Mouse (Mus musculus): ENCODE measurements around the gene Fcho1.
"Not testable (repeated sequence)": the region's sequence is repeated elsewhere in the genome, so short reads cannot be mapped to it uniquely, and the experiment has no call there.

The Fcho1 gene

DNA sequence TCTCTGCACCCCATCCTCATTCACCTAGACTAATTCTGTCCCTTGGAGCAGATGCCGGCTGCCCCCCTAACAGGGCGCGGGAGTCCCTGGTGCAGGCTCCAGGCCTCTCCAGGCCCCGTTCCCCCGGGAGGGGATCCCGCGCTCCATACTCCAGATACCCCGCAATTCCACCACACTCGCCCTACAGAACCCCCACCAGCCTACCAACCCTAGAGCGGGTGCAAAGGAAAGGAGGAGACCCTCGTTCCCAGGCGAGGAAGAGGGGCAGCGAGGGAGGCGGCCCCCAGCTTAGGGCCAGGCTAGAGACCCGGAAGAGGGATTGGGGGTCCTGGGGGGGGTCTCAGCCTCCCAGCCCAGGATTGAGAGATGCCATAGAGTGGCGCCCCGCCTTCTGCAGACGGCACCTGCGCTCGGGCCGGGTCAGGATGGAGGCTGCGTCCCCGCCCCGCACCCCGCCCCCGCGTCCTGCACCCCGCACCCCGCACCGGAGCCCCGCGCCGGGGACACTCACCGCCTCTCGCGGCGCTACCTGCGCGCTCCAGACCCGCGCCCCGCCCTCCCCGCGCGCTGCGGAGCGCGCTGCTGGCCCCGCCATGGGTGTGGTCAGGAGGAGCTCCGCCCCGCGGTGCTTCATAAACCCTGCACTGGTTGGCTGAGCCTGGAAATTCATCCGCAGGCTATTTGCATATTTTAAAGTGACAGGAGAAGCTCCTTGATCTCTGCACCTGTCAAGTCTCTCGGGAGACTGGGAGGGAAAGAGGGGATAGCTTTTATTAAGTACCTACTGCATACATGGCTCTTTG lies at the start of gene Fcho1:
Gene Fcho1 (minus strand): TSS at position 595 of the 803 bp plus-strand sequence.
- peak; percentile 89 for DNase-seq

- no peak for DNase-seq
These were observed 45.8 kb upstream of the Fcho1 start for GRCm38 (mm10) chr8:71771336-71771735.

DNA sequence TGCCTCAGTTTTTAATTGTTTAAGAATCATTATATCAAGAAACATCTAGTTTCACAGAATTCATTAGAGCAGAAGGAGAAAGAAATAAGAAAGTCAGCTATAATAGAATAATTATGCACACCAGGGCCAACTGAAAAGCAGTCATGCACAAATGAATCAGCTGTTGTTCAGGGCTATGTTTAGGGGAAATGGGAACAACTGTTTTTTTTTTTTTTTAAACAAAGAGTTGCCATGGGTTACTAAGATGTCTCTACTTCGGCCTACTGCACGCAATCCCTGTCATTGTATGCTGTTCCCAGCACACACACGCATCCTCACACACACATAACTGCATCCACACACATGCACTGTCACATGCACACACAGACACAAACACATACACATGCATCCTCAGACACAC lies 33.3 kb upstream of the Fcho1 start:
- DNase-seq, result no peak

- DNase-seq, result not testable (repeated sequence)
These were observed 27.5 kb upstream of the Fcho1 start for GRCm38 (mm10) chr8:71752881-71753552.

DNA sequence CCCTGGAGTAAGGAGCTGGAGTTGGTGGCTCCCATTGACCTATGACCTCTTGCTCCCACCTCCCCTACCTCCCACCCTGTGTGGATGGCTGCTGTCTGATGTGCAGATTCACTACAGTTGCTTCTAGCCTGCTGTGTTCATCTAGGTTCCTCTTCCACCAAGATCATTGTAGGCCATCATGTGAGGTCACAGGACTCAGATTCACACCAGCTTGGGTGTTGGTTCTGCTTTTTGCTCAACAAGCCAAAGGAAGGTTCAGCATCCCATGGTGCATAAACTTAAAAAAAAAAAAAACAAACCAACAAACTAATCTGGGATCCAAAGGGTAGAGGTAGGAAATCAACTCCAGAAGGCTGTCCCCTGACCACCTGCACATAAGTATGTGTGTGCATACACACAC lies 26.7 kb upstream of the Fcho1 start:
- DNase-seq, result not testable (repeated sequence)

GRCm38 (mm10) chr8:71751337-71751886 lies 25.9 kb upstream of the Fcho1 start:
- peak; percentile 14 for DNase-seq

GRCm38 (mm10) chr8:71749321-71750075 lies 24.0 kb upstream of the Fcho1 start:
- DNase-seq, result not testable (repeated sequence)

DNA sequence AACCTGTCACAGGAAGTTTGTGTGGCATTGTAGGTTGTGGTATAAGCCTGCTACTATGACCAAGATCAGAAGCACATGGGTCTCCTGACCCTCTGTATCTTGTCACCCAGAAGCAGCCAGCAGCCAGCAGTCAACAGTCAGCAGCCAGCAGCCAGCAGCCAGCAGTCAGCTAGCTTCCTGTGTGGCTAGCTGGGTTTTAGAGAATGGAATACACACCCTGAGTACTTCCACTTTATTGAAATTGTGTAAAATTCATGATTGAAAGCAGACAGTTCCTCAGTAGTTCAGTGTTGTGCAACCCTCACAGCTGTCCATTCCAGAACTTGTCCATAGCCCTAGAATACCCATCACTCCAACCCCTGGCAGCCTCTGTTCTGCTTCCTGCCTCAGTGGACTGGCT lies 21.6 kb upstream of the Fcho1 start:
- DNase-seq, result not testable (repeated sequence)

- DNase-seq, result no peak
These were observed 19.8 kb upstream of the Fcho1 start for GRCm38 (mm10) chr8:71745322-71745721.

- DNase-seq, result no peak
These were observed 17.3 kb upstream of the Fcho1 start for GRCm38 (mm10) chr8:71742783-71743182.

- no peak for DNase-seq
These were observed 16.2 kb upstream of the Fcho1 start for GRCm38 (mm10) chr8:71741687-71742114.

DNA sequence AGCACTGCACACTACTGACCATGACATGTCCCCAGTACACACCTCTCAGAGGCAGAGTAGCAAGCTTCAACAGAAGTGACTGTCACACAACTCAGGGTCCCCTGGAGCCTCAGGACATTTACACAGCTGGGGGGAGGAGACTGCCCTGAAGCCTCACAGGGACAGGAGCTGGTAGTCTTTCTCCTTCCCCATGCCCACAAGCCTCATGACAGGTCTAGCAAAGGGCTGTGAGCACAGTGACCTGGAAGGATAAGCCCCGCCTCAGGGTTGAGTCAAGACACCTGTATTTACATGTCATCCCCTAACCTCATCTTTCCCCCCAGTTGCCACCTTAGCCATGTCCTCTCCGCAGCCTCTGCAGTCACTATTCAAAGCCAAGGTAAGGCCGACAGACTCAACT lies 15.7 kb upstream of the Fcho1 start:
- no peak for DNase-seq

DNA sequence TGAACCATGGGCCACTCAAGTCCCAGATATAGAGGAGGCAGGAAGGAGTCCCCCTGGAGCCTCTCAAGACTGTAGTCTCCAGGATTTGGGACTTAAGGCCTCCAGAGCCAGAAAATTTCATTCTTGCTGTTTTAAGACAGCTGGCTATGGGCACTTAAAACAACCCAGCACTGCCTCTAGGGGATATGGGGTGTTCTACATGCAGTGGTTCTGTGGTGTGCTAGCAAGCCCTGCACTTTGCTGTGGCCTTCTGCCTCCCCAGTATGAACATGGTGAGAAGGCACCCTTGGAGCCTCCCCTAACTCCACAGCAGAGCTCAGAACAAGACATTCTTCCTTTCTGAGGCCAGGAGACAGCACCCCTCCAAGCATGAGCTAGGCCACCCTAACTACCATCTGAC lies 12.8 kb upstream of the Fcho1 start:
- not testable (repeated sequence) for DNase-seq

DNA sequence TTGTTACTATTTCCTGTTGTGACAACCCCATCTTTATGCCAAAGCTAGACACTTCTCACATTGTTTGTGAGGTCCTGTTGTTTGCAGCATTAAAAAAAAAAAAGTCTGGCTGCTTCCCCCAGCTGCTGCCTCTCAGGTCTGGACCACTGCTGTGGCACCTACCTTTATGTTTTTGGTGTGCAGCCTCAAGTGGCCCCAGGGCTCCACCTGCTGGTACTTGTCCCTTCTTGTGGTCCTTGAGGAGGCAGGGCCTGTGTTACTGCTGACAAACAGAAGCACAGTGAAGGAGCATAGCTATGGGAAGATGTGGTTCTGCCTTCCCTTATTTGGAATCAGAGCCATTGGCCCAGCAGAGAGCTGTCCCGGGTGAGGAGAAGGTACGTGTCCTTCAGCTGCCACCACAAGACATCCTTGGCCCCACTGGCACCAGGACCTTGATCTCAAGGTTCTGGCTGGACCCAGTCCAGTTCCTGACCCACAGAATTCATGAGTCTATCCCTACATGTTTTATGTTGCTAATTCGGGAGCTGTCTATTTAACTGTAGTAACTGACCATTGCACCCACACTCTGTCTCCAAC lies 6.2 kb upstream of the Fcho1 start:
- DNase-seq, result no peak

GRCm38 (mm10) chr8:71728826-71729620 lies 3.5 kb upstream of the Fcho1 start:
- DNase-seq, result no peak

DNA sequence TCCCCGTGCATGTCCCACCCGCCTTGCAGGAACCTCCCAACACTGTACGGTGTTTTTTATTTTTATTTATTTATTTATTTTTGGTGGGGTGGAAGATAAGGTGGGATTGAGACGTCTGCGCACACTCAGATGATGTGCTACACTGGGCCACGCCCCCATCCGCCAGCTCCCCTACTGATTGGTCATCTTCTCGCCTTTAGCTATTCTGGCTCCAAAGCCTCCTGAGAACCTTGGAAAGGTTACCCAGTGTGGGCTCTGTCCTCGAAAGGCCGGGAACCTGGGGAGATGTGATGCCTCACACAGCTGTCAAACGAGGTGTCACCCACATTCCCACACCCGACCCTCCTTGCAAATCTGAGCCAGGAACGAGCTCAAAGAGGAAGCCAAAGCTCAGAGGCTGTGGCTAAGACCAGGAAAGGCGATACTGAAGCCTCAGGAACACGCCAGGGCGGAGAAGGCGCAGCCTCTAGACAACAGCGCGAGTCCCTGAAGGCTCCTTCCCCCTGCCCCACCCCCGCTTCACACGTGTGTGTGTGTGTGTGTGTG lies 2.8 kb upstream of the Fcho1 start:
- peak; percentile 72 for DNase-seq

GRCm38 (mm10) chr8:71724389-71724788 lies 1.1 kb downstream of the Fcho1 start:
- no peak for DNase-seq

DNA sequence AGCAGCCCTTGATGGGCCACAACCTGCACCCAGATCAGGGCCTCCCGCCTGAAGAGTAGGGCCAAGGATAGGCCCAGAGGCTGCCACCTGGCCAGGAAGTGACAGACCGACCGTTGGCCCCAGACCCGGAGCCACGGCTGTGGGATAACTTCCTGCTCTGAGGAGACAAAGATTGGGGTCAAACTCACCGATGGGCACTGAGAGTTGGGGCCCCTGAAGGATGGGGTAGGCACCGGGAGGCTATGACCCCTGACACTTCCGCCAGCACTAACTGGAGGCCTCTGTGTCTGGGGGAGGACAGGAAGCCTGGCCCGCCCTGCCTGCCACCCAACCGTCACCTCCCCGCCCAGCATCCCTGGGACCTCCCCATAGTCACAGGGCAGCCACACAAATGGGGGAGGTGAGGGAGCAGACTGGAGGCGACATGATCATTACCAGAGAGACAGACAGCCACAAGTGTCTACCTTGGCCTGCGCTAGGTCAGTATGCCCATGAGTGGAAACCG lies 2.4 kb downstream of the Fcho1 start:
- no peak for DNase-seq

- no peak for DNase-seq
These were observed 5.5 kb downstream of the Fcho1 start for GRCm38 (mm10) chr8:71719928-71720457.

DNA sequence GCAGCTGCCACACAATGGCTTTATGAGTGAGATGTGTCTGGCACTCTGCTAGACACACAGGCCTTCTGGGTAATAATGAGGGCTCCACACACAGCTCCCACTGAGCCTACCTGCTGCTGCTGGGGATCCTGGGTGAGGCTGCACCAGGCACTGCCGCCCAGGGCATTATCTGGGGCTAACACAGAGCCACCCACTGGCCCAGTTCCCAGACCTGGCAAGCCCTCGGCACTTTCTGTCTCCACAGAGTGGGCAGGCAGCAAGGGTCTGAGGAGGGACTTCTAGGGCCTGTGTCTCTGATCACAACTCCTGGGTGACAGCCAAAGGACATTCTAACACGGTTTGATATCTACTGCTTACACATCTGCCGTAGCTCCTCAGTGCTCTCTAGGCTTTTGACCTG lies 6.3 kb downstream of the Fcho1 start:
- DNase-seq, result no peak

GRCm38 (mm10) chr8:71718252-71718651 lies 7.3 kb downstream of the Fcho1 start:
- no peak for DNase-seq
